Mouse (Mus musculus) bone marrow macrophage, adult 2 months (primary cell): Measurements from ENCODE around the gene Kmt2c. TPM values are rescaled to one million over a fixed set of nuclear protein-coding genes. Genes with fewer than 3 reads are reported as not detected.

Source experiments
- H3K27ac ChIP-seq: 2 replicates; pipeline ENCODE4 v1.5.1; 2012; ENCODE audit warnings: low read depth, low read length; ENCODE audit not compliant: insufficient read depth
- H3K4me1 ChIP-seq: 2 replicates; pipeline ENCODE4 v1.6.1; 2012; ENCODE audit warnings: low read length; ENCODE audit not compliant: control insufficient read depth, insufficient read depth
- H3K4me3 ChIP-seq: 2 replicates; pipeline ENCODE4 v1.5.1; 2012; ENCODE audit warnings: mild to moderate bottlenecking, low read length, moderate library complexity; ENCODE audit not compliant: insufficient read depth
- CTCF ChIP-seq: IDR thresholded peaks from 2 replicates; pipeline ENCODE4 v1.5.1; 2012; ENCODE audit warnings: low read depth, mild to moderate bottlenecking, low read length, moderate library complexity
- POLR2A ChIP-seq: IDR thresholded peaks from 2 replicates; pipeline ENCODE4 v1.6.1; 2012; ENCODE audit warnings: mild to moderate bottlenecking, low read depth, low read length, borderline replicate concordance
- polyA plus RNA-seq: library from polyadenylated mRNA; stranded (reverse); fragments of >200 nt; gene quantifications from 2 replicates; pipeline ENCODE4 v1.2.4, GENCODE M21; 2012; ENCODE audit not compliant: missing spikeins, insufficient read depth, insufficient read length

The Kmt2c gene
- polyA plus RNA-seq, 1 experiment = 38.9 TPM

DNA sequence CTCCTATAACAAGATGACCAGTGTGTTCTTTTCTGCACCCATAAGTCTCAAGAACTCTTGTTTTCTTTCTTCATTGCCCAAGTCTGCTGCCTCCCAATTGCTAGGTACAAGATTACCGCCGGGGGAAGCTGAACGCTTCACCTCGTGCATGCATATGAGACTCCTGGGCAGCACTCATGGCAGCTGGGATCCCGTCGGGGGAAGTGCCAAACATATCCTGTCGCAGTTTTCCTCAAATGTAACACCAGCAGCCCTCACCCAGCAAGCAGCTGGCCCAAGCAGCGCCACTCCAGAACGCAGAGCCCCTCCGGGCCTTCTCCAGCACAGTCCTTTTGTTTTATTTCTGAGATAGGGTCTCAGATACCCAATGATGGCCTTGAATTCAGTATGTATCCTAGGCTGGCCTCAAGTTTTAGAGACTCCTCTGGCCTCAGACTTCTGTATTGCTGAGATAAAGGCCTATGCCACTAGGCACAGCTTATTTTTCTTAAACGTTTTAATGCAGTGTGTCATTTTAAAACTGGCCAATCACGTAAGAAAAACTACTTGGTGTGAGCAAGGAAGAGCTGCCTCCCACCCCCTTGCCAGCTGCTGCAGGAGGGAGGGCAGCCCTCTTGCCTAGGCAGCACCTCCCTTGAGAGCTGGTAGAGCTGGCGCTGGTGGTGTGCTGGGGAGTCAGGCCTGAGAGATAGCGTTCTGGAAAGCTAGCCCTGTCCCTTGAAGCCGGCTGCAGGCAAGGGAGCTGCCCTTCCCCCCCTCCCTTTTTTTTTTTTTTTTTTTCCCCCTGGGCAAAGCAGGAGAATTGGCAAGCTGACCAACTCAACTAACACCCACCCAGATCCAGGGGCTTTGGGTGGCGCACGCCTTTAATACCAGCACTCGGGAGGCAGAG lies 33.9 kb upstream of the Kmt2c start:
- Histone ChIP-seq H3K27ac (no peak overlapping the region), H3K4me1 (peaks cover 11% of the 10 kb centered on the region), H3K4me3 (no peak overlapping the region)
- no peak for TF ChIP-seq POLR2A
- no peak for TF ChIP-seq CTCF

DNA sequence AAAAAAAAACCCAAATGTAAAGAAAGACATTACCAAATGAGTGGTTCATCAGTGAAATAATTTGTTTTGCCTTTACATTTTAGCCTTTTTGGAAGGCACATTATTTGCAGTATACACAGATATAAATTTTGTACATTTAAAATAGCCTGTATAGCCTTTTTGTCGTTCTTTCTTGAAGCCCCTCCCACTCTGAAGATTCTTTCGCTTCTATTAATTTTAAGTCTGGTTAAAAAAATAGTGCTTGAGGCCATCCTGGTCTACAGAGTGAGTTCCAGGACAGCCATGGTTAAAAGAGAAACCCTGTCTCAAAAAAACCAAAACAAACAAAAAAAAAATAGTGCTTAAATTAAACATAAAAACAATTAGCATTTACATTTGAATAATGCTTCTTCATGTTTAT lies 32.0 kb upstream of the Kmt2c start:
- Histone ChIP-seq H3K4me1 (peaks cover 20% of the 10 kb centered on the region), H3K4me3 (no peak overlapping the region), H3K27ac (no peak overlapping the region)
- TF ChIP-seq CTCF (no peak), POLR2A (no peak)

GRCm38 (mm10) chr5:25529529-25530421 lies 31.2 kb upstream of the Kmt2c start:
- peak overlapping the region; percentile 98 for H3K27ac ChIP-seq
- TF ChIP-seq POLR2A = 0 out of 2 replicates have a peak, but pooled peaks have one; percentile 44
- no peak for TF ChIP-seq CTCF

GRCm38 (mm10) chr5:25528851-25529528 lies 30.4 kb upstream of the Kmt2c start:
- Histone ChIP-seq H3K27ac (peak overlapping the region; percentile 64), H3K4me1 (peaks cover 20% of the 10 kb centered on the region), H3K4me3 (peak overlapping the region; percentile 74)
- TF ChIP-seq CTCF (no peak), POLR2A (no peak)

More at GRCm38 (mm10) chr5:25529529-25530421, 31.2 kb upstream of the Kmt2c start:
- peak overlapping the region; percentile 93 for H3K4me3 ChIP-seq
- H3K4me1 ChIP-seq = peaks cover 20% of the 10 kb centered on the region

DNA sequence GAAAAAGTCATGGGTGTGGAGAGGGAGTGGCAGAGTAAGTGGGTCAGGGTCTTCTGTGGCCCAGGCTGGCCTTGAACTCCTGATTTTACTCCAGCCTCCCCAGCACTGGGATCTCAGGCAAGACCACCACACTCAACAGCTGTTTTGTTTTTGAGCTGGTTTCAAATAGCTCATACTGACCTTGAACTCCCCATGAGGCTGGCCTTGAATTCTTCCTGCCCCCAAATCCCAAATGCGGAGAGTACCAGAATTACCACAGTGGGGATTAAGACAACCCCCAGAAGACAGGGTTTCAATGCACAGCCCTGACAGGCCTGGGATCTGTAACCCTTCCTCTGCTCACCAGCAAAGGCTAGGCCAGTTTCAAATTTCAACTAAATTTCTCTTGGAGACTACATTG lies 29.4 kb upstream of the Kmt2c start:
- Histone ChIP-seq H3K4me1 (peaks cover 20% of the 10 kb centered on the region), H3K4me3 (no peak overlapping the region), H3K27ac (no peak overlapping the region)
- TF ChIP-seq CTCF (no peak), POLR2A (no peak)

GRCm38 (mm10) chr5:25526926-25527325 lies 28.3 kb upstream of the Kmt2c start:
- Histone ChIP-seq H3K4me1 (peaks cover 20% of the 10 kb centered on the region), H3K27ac (no peak overlapping the region), H3K4me3 (no peak overlapping the region)
- TF ChIP-seq POLR2A (no peak), CTCF (no peak)

DNA sequence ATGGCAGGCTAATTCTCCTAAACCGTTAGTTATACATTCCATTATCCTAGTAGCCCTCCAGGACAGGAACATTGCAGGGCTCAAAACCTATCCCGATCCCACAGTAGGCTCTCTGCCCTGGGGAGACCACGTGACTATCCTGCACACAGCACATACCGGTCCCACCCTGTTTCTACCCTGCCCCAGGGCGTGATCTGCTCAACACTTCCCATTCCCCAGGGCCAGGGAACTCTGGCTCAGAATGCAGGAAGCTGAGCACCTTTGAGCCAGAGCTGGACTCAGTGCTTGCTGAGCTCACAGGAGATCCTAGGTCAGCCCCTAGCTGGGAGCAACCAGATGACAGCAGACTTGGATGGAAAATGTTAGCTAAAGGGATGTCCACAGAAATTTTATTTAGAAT lies 27.5 kb upstream of the Kmt2c start:
- H3K4me1 ChIP-seq = peaks cover 23% of the 10 kb centered on the region
- H3K27ac ChIP-seq = no peak overlapping the region
- TF ChIP-seq CTCF = no peak
- no peak for TF ChIP-seq POLR2A
- no peak overlapping the region for H3K4me3 ChIP-seq

DNA sequence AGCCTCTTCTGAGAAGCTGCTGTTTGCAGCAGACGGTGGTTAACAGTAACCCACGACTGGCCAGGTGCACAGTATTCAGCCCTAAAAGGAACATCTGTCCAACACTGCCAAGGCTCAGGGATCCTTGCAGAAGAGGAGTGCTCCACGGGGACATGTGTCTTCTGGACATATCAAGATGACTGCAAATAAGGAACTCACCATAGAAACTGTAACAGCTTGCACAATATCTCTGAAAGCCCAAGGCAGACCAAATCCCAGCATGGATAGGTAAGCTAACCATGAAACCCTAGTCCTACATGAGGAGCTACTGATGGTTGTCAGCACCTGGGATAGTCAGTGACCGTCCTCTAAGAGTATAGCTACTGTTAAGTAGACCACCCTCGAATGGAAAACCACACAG lies 22.9 kb upstream of the Kmt2c start:
- Histone ChIP-seq H3K4me3 (no peak overlapping the region), H3K4me1 (peaks cover 3% of the 10 kb centered on the region; the same call in 1 of the 2 replicates), H3K27ac (no peak overlapping the region)
- TF ChIP-seq CTCF = no peak
- TF ChIP-seq POLR2A = no peak

GRCm38 (mm10) chr5:25519820-25520219 lies 21.2 kb upstream of the Kmt2c start:
- H3K4me3 ChIP-seq = no peak overlapping the region
- no peak overlapping the region for H3K27ac ChIP-seq
- H3K4me1 ChIP-seq = peaks cover 3% of the 10 kb centered on the region; the same call in 1 of the 2 replicates
- TF ChIP-seq POLR2A (no peak), CTCF (no peak)
